ENCODE assay signal across 16 mouse cellular contexts in genomic region chr4:156341601-156342504, GRCm38 (mm10). TPM values are rescaled to one million over a fixed set of nuclear protein-coding genes. Genes with fewer than 3 reads are reported as not detected.
A peak's percentile ranks its signal among the peaks of the same experiment; 100 is the strongest.
DNase-seq lines count a peak whose midpoint lies in the region; ATAC-seq and TF ChIP-seq lines count a peak whose summit lies in the region.
"Not testable (repeated sequence)": the region's sequence is repeated elsewhere in the genome, so short reads cannot be mapped to it uniquely, and the experiment has no call there.
"Had no signal": no experiment of that assay in that cellular context is flagged by ENCODE, and none has a peak within 500 bp of the region (broad histone marks: within the 10 kb centered on the region; RNA-seq: fewer than 3 reads in every experiment).

No protein-coding gene starts in this region.

- H3K9ac ChIP-seq in embryonic facial prominence, embryonic 14.5 days (ENCODE audit: low read depth, low read length); heart, embryonic 11.5 days (ENCODE audit: low read depth, low read length); hindbrain, embryonic 15.5 days; kidney, embryonic 16.5 days (replicated peaks; ENCODE audit: low read length); liver, embryonic 14.5 days (replicated peaks); neural tube, embryonic 12.5 days: not testable (repeated sequence)

- WGBS in embryonic facial prominence, embryonic 14.5 days: 83% methylated on average over 4 of the region's 4 CpGs
- 77% methylated on average over 4 of the region's 4 CpGs for WGBS in heart, embryonic 11.5 days (ENCODE audit: insufficient replicate concordance)
- 75% methylated on average over 4 of the region's 4 CpGs for WGBS in hindbrain, embryonic 15.5 days
- 86% methylated on average over 4 of the region's 4 CpGs for WGBS in kidney, embryonic 16.5 days
- 58% methylated on average over 4 of the region's 4 CpGs for WGBS in liver, embryonic 14.5 days (ENCODE audit: insufficient replicate concordance)
- WGBS in neural tube, embryonic 12.5 days: 88% methylated on average over 4 of the region's 4 CpGs

- peak; percentile 58 for ATAC-seq in embryonic facial prominence, embryonic 14.5 days (ENCODE audit: low read depth)
- peak; percentile 48; the same call in 1 of the 2 replicates for ATAC-seq in heart, embryonic 11.5 days (replicated peaks; ENCODE audit: insufficient number of reproducible peaks, low FRiP score, low TSS enrichment)
- peak; percentile 56 for ATAC-seq in hindbrain, embryonic 15.5 days (ENCODE audit: low FRiP score, low read depth)
- peak; percentile 72 for ATAC-seq in kidney, embryonic 16.5 days (ENCODE audit: low FRiP score, low TSS enrichment)
- peak; percentile 16; the same call in 1 of the 2 replicates for ATAC-seq in liver, embryonic 14.5 days (ENCODE audit: insufficient read depth)
- peak; percentile 26; the same call in 1 of the 2 replicates for ATAC-seq in megakaryocyte progenitor cell, adult 5-6 weeks (replicated peaks; ENCODE audit: poor library complexity)
- peak; percentile 49; the same call in 1 of the 2 replicates for ATAC-seq in neural tube, embryonic 12.5 days (ENCODE audit: low FRiP score, low read depth)

- not testable (repeated sequence) for H3K36me3 ChIP-seq in embryonic facial prominence, embryonic 14.5 days (ENCODE audit: control insufficient read depth, insufficient read depth, low read length); heart, embryonic 11.5 days (ENCODE audit: control insufficient read depth, insufficient read depth, low read length); hindbrain, embryonic 15.5 days; kidney, embryonic 16.5 days (ENCODE audit: insufficient read depth, low read length); liver, embryonic 14.5 days (replicated peaks; ENCODE audit: control insufficient read depth, insufficient read depth, low read depth); neural tube, embryonic 12.5 days

- not testable (repeated sequence) for TF ChIP-seq CTCF in liver, embryonic 14.5 days (IDR thresholded peaks at IDR 0.05; ENCODE audit: low read depth)

- TF ChIP-seq EP300 in liver, embryonic 14.5 days (IDR thresholded peaks at IDR 0.05; ENCODE audit: low read depth): not testable (repeated sequence)

- H3K27me3 ChIP-seq in embryonic facial prominence, embryonic 14.5 days (replicated peaks; ENCODE audit: control insufficient read depth, insufficient read depth, low read length); heart, embryonic 11.5 days (ENCODE audit: control insufficient read depth, insufficient read depth, low read length); hindbrain, embryonic 15.5 days; kidney, embryonic 16.5 days (ENCODE audit: insufficient read depth, low read length); liver, embryonic 14.5 days (ENCODE audit: control insufficient read depth, insufficient read depth, low read length); neural tube, embryonic 12.5 days (replicated peaks): not testable (repeated sequence)

- not testable (repeated sequence) for H3K4me1 ChIP-seq in embryonic facial prominence, embryonic 14.5 days (ENCODE audit: control insufficient read depth, insufficient read depth, low read length); heart, embryonic 11.5 days (ENCODE audit: control insufficient read depth, insufficient read depth, low read length); hindbrain, embryonic 15.5 days (replicated peaks); kidney, embryonic 16.5 days (ENCODE audit: insufficient read depth, low read length); liver, embryonic 14.5 days (replicated peaks; ENCODE audit: control insufficient read depth in 2 of 2, insufficient read depth in 2 of 2, low read length in 1 of 2); neural tube, embryonic 12.5 days

- H3K4me3 ChIP-seq in embryonic facial prominence, embryonic 14.5 days (ENCODE audit: low read depth, low read length); heart, embryonic 11.5 days (ENCODE audit: low read depth, low read length); hindbrain, embryonic 15.5 days; kidney, embryonic 16.5 days (ENCODE audit: low read length); liver, embryonic 14.5 days (ENCODE audit: insufficient read depth in 1 of 2, low read depth in 2 of 2, low read length in 2 of 2); neural tube, embryonic 12.5 days: not testable (repeated sequence)

- peaks cover 22% of the 10 kb centered on the region; the same call in 1 of the 2 replicates for H3K9me3 ChIP-seq in embryonic facial prominence, embryonic 14.5 days (ENCODE audit: control insufficient read depth, low read length)
- peaks cover 16% of the 10 kb centered on the region for H3K9me3 ChIP-seq in heart, embryonic 11.5 days (replicated peaks; ENCODE audit: control insufficient read depth, low read length)
- H3K9me3 ChIP-seq in hindbrain, embryonic 15.5 days: peaks cover 16% of the 10 kb centered on the region; the same call in 1 of the 2 replicates
- peaks cover 17% of the 10 kb centered on the region for H3K9me3 ChIP-seq in kidney, embryonic 16.5 days (ENCODE audit: low read length)
- not testable (repeated sequence) for H3K9me3 ChIP-seq in liver, embryonic 14.5 days (ENCODE audit: control insufficient read depth, low read length)
- H3K9me3 ChIP-seq in neural tube, embryonic 12.5 days: peaks cover 36% of the 10 kb centered on the region

- not testable (repeated sequence) for DNase-seq in embryonic facial prominence, embryonic 14.5 days (ENCODE audit: low spot score); liver, embryonic 14.5 days (ENCODE audit: low read depth in 3 of 3, low spot score in 3 of 3)

- H3K27ac ChIP-seq in embryonic facial prominence, embryonic 14.5 days (replicated peaks; ENCODE audit: low read depth, low read length); heart, embryonic 11.5 days (ENCODE audit: low read depth, low read length); hindbrain, embryonic 15.5 days (replicated peaks); kidney, embryonic 16.5 days (ENCODE audit: low read length); liver, embryonic 14.5 days; neural tube, embryonic 12.5 days: not testable (repeated sequence)

- H3K4me2 ChIP-seq in embryonic facial prominence, embryonic 14.5 days (ENCODE audit: low read depth, low read length); heart, embryonic 11.5 days; hindbrain, embryonic 15.5 days; kidney, embryonic 16.5 days (replicated peaks; ENCODE audit: low read depth, low read length); liver, embryonic 14.5 days (ENCODE audit: low read depth); neural tube, embryonic 12.5 days (replicated peaks): not testable (repeated sequence)

RNA-seq across cellular contexts. Expression of gene Vmn2r-ps159, which starts 10.9 kb away (rescaled TPM):
- polyA plus RNA-seq in embryonic facial prominence, embryonic 14.5 days (2014; fragmentation: Nextera tagmentation; extraction: Ambion mirVana): not detected in 2 replicates
- not detected in 2 replicates for polyA plus RNA-seq in heart, embryonic 11.5 days (2014; fragmentation: Nextera tagmentation; extraction: Ambion mirVana)
- not detected in 2 replicates for polyA plus RNA-seq in hindbrain, embryonic 15.5 days (2015; fragmentation: Nextera tagmentation; extraction: Ambion mirVana)
- not detected in 2 replicates for polyA plus RNA-seq in kidney, embryonic 16.5 days (2015; fragmentation: Nextera tagmentation; extraction: Ambion mirVana)
- polyA plus RNA-seq in liver, embryonic 14.5 days (2012; rRNA removed): not detected in 2 replicates
- not detected in 2 replicates for polyA plus RNA-seq in liver, embryonic 14.5 days (2014; fragmentation: Nextera tagmentation; extraction: Ambion mirVana)
- total RNA-seq in megakaryocyte progenitor cell, adult 5-6 weeks (2015): not detected in 2 replicates
- total RNA-seq in megakaryocyte progenitor cell, adult 5-6 weeks (2017): not detected in 2 replicates
- polyA plus RNA-seq in neural tube, embryonic 12.5 days (2016; fragmentation: Nextera tagmentation; extraction: Ambion mirVana): not detected in 2 replicates
- total RNA-seq: adrenal gland, adult 8-10 months; gastrocnemius, postnatal 10 days; heart, adult 8-10 months; hematopoietic stem cell, adult 5-6 weeks; layer of hippocampus, adult 18-20 months; left cerebral cortex, postnatal 4 days had no signal
- polyA plus RNA-seq: brain, embryonic 14.5 days; midbrain, embryonic 16.5 days; neural tube, embryonic 14.5 days had no signal

Comparison
In these comparisons a context has a peak if more than half of its experiments do, and no peak if none do; other contexts are left out.
1. ATAC-seq: peak in every context shown above with its lines; median percentile 72 in kidney, embryonic 16.5 days; 58 in embryonic facial prominence, embryonic 14.5 days; 56 in hindbrain, embryonic 15.5 days; 49 in neural tube, embryonic 12.5 days; 48 in heart, embryonic 11.5 days; 26 in megakaryocyte progenitor cell, adult 5-6 weeks; 16 in liver, embryonic 14.5 days.